Mouse (Mus musculus): ENCODE data around the gene Auts2. TPM values are rescaled to one million over a fixed set of nuclear protein-coding genes. Genes with fewer than 3 reads are reported as not detected.

The Auts2 gene
- total and polyA plus RNA-seq, 3 experiments: not detected

GRCm38 (mm10) chr5:131981451-131981850 lies 561.7 kb downstream of the Auts2 start:
- H3K79me2 ChIP-seq (replicated peaks; ENCODE audit: control insufficient read depth, extremely low read depth, insufficient read depth, poor library complexity, severe bottlenecking): no peaks in the 10 kb centered on the region
- no peak overlapping the region for H3K4me2 ChIP-seq (ENCODE audit: insufficient read depth, low read depth, poor library complexity, severe bottlenecking)
- TF ChIP-seq MAFK (IDR thresholded peaks at IDR 0.05; ENCODE audit: insufficient replicate concordance, low read length) (no peak), ELF1 (IDR thresholded peaks at IDR 0.05; ENCODE audit: low read depth, low read length) (no peak)
- H3K4me3 ChIP-seq (replicated peaks in 1 of 3; ENCODE audit: low read depth in 2 of 3, low read length in 2 of 3, poor library complexity in 1 of 3): no peak overlapping the region
- no peak for DNase-seq (ENCODE audit: extremely low read depth)
- no peak overlapping the region for H3K27ac ChIP-seq (ENCODE audit: insufficient read depth, low read depth)
- no peak overlapping the region for H3K9ac ChIP-seq (ENCODE audit: insufficient read depth, low read depth)
- H3K4me1 ChIP-seq (ENCODE audit: control insufficient read depth in 1 of 2, insufficient read depth in 2 of 2): no peaks in the 10 kb centered on the region
- no peaks in the 10 kb centered on the region for H3K27me3 ChIP-seq (replicated peaks)
- dilution Hi-C loops (cut with MboI; ENCODE audit: extremely low pct_ligation_motif_present, extremely low pct_unique_long_range_greater_than_20kb, low sequenced_read_pairs): no loop called here
- in situ Hi-C loops (cut with MboI; ENCODE audit: low pct_ligation_motif_present, low pct_unique_long_range_greater_than_20kb, low sequenced_read_pairs): no loop called here
- peaks cover 65% of the 10 kb centered on the region for H3K9me3 ChIP-seq (replicated peaks; ENCODE audit: low read length)
- no peaks in the 10 kb centered on the region for H3K36me3 ChIP-seq (replicated peaks in 1 of 2; ENCODE audit: control insufficient read depth in 1 of 2, insufficient read depth in 1 of 2, low read length in 1 of 2)

GRCm38 (mm10) chr5:131978939-131979338 lies 564.2 kb downstream of the Auts2 start:
- Histone ChIP-seq H3K27me3 (replicated peaks) (no peaks in the 10 kb centered on the region), H3K4me2 (ENCODE audit: insufficient read depth, low read depth, poor library complexity, severe bottlenecking) (no peak overlapping the region), H3K9me3 (replicated peaks; ENCODE audit: low read length) (peaks cover 65% of the 10 kb centered on the region), H3K36me3 (replicated peaks in 1 of 2; ENCODE audit: control insufficient read depth in 1 of 2, insufficient read depth in 1 of 2, low read length in 1 of 2) (no peaks in the 10 kb centered on the region), H3K9ac (ENCODE audit: insufficient read depth, low read depth) (no peak overlapping the region), H3K27ac (ENCODE audit: insufficient read depth, low read depth) (no peak overlapping the region), H3K4me1 (ENCODE audit: control insufficient read depth in 1 of 2, insufficient read depth in 2 of 2) (no peaks in the 10 kb centered on the region), H3K4me3 (replicated peaks in 1 of 3; ENCODE audit: low read depth in 2 of 3, low read length in 2 of 3, poor library complexity in 1 of 3) (no peak overlapping the region), H3K79me2 (replicated peaks; ENCODE audit: control insufficient read depth, extremely low read depth, insufficient read depth, poor library complexity, severe bottlenecking) (no peaks in the 10 kb centered on the region)
- dilution Hi-C loops (cut with MboI; ENCODE audit: extremely low pct_ligation_motif_present, extremely low pct_unique_long_range_greater_than_20kb, low sequenced_read_pairs) (no loop called here), in situ Hi-C loops (cut with MboI; ENCODE audit: low pct_ligation_motif_present, low pct_unique_long_range_greater_than_20kb, low sequenced_read_pairs) (no loop called here)
- TF ChIP-seq SMC3 (IDR thresholded peaks at IDR 0.05; ENCODE audit: low read depth, low read length) (no peak), NELFE (IDR thresholded peaks at IDR 0.05; ENCODE audit: low read depth, low read length) (no peak), ELF1 (IDR thresholded peaks at IDR 0.05; ENCODE audit: low read depth, low read length) (no peak), RAD21 (IDR thresholded peaks at IDR 0.05; ENCODE audit: low read depth, low read length) (no peak), TCF12 (IDR thresholded peaks at IDR 0.05; ENCODE audit: low read depth, low read length) (no peak), ETS1 (conservative IDR thresholded peaks at IDR 0.05; ENCODE audit: low read depth, low read length) (no peak), MAZ (IDR thresholded peaks at IDR 0.05; ENCODE audit: low read depth, low read length) (no peak), IRF4 (IDR thresholded peaks at IDR 0.05; ENCODE audit: low read depth, low read length) (no peak), ZMIZ1 (IDR thresholded peaks at IDR 0.05; ENCODE audit: low read depth, low read length) (no peak), BHLHE40 (IDR thresholded peaks at IDR 0.05; ENCODE audit: low read depth, low read length) (no peak), JUN (IDR thresholded peaks at IDR 0.05; ENCODE audit: insufficient read depth, low read depth, low read length) (no peak), USF1 (IDR thresholded peaks at IDR 0.05; ENCODE audit: low read depth, low read length) (no peak), CHD2 (IDR thresholded peaks at IDR 0.05; ENCODE audit: low read length) (no peak), MAX (IDR thresholded peaks at IDR 0.05; ENCODE audit: low read length) (no peak), CHD1 (IDR thresholded peaks at IDR 0.05; ENCODE audit: low read depth, low read length) (no peak), UBTF (IDR thresholded peaks at IDR 0.05; ENCODE audit: low read depth, low read length) (no peak), JUND (conservative IDR thresholded peaks at IDR 0.05; ENCODE audit: low read depth, low read length) (no peak), MAFK (IDR thresholded peaks at IDR 0.05; ENCODE audit: insufficient replicate concordance, low read length) (no peak), NRF1 (IDR thresholded peaks at IDR 0.05; ENCODE audit: low read depth, low read length) (no peak), ZNF384 (IDR thresholded peaks at IDR 0.05; ENCODE audit: low read depth, low read length) (no peak)
- no peak for DNase-seq (ENCODE audit: extremely low read depth)

All from CH12.LX (cell line).